Mouse (Mus musculus) C3H10T1/2 (cell line): Measurements from ENCODE around the gene Tmem94. TPM values are rescaled to one million over a fixed set of nuclear protein-coding genes. Genes with fewer than 3 reads are reported as not detected.

Source experiments
- polyA plus RNA-seq, 2 experiments: library from polyadenylated mRNA; unstranded; fragments of >200 nt; fragmentation: generic; extraction: Trizol; gene quantifications; one replicate each; pipeline ENCODE4 v1.2.1; 2012; ENCODE audit warnings: missing spikeins in 2 of 2

Gene Tmem94
- 10 to 100 TPM in 1 of 2 experiments, 1 to 10 TPM in 1; 9.5 to 37.3 TPM for polyA plus RNA-seq

DNA sequence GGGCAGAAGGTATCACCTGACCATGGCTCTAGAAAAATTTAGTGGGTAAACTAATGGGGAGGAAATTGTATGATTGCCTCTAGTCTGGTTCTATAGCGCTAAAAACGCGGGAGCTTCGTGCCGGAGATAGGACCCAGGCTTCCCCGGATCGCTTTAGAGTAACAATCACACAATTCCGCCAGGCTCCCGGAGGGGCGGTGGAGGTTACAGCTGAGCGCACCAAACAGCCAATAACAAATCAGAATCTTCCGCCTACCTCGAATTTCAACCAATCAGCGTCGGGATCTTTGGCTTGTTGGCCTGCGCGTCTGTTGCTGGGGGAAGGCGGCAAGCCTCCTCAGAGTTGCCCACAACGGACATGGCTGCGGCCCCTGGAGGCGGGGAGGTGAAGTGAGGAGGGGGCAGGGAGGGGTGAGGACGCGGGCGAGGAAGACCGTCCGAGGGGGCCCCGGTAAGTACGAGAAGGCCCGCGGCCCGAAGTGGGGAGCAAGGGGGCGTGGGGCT lies at the start of gene Tmem94:
TSS of gene Tmem94 (plus strand) at position 331 of the 504 bp plus-strand sequence.

DNA sequence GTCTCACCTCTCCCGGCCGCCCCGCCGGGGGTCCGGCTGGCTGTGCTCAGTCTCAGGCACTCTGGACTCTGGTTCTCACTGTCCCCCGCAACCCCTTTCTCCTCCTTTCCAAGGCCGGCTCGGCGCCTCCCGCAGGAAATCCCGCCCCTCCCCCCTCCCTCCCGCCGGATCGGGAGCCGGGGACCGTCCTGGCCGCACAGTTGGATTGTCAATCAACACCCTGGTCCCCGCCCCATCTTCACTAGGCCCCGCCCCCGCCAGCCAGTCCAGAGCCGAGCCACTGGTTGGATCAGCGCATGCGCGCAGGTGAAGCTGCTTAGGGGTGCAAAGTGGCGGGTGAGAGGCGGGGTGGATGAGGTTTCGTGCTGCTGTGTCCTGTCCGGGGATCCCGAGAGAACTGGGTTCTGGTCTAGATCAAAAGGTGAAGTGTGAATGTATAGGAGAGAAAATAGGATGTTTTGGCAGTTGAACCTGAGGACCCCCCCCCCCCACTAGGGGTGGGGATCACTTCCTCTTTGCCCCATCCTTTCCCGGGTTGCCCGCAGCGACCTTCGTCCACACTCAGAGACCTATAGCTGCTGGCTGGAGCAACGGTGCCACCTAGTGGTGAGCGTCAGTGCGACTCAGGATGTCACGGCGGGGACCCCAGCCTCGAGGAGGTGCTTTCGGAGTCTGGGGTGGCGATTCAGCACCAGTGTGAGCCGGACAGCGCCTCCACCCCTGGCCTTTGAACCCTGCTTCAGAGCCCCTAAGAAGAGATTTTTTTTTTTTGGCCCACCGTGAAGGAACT lies 48.5 kb downstream of the Tmem94 start, which contains the start of gene Caskin2:
TSS of gene Caskin2 (minus strand) at position 133 of the 790 bp plus-strand sequence.

DNA sequence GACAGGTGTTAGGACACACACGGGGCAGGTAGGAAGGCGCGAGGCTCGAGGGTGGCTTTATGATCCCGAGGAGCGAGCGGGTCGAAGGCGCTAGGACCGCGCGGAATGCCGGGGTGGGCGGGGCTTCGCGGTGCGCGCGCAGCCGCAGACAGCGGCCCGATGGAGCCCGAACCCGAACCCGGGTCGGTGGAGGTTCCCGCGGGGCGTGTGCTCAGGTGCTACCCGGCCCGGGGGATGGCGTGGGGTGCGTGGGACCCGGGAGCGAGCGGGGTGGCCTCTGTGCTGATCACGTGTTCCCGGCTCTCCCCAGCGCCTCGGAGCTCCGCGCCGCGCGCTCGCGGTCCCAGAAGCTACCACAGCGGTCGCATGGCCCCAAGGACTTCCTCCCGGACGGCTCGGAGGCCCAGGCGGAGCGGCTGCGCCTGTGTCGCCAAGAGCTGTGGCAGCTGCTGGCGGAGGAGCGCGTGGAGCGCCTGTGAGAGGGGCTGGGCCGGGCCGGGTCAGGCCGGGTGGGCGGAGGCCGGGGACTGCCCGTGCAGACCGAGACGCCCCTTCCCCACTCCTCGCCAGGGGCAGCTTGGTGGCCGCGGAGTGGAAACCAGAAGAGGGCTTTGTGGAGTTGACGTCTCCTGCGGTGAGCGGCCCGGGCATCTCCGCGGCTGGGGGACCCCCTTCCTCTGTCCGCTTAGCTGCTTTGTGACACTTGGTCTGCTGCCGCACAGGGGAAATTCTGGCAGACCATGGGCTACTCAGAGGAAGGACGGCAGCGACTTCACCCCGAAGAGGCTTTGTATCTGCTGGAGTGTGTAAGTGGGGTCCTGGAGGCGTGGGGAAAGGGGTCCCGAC lies 49.6 kb downstream of the Tmem94 start, which contains the start of gene Tsen54:
TSS of gene Tsen54 (plus strand) at position 120 of the 846 bp plus-strand sequence.

DNA sequence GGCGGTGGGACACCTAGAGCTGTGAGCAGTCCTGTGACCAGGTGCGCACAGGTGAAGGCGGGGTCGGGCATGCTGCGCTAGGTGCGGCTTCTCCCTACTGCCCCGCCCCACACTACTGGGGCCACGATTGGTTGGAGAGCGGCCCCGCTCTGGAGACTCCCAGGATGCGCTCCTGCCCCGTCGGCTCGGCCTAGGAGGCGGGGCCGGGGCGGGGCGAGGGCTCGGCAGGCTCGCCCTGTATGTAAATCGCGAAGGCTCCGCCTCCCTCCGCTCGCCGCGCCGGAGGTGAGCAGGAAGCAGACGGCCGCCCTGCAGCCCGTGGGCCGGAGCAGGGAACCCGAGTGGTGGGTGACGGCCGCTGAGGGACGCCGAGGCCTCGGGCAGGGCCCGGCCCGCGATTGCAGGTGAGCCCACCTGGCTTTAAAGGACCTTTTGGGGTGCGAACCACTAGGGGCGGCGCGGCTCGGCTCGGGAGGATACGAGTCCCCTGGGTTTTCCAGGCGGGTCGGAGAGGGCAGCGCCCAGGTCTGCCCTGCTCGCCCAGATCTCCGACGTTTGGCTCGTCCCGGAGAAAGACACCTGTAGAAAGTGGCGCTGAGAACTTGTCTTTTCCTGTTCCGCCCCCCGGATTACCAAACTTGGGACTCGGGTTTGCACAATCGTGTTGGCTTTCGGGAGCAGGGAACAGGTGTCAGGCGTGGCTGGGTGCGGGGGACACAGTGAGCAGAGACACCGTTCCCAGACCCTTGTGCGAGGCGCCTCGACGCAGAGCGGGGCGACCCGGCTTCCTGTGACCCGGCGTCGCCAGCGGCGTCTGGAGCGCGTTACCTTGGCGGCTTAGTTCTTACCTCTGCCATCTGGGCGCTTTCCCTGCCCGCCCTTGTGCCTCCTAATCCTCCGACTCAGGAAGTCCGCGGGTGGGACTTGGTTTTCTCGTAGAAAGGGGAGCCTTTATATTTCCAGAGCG lies 58.8 kb downstream of the Tmem94 start, which contains the start of gene Llgl2:
TSS of gene Llgl2 (plus strand) at position 276 of the 967 bp plus-strand sequence.

Other genes with a start within 250 kb of the Tmem94 start
- gene Sumo2, start 229.2 kb upstream of the Tmem94 start, polyA plus RNA-seq = 100 to 1,000 TPM; 150 to 340 TPM
- 100 to 1,000 TPM in 1 of 2 experiments, 10 to 100 TPM in 1; 90.3 to 107 TPM for gene Nup85, start 201.0 kb upstream of the Tmem94 start, polyA plus RNA-seq
- 100 to 1,000 TPM in 1 of 2 experiments, 10 to 100 TPM in 1; 71.5 to 141 TPM for gene Mrps7, start 161.5 kb upstream of the Tmem94 start, polyA plus RNA-seq
- 10 to 100 TPM in 1 of 2 experiments, 1 to 10 TPM in 1; 6.0 to 15.0 TPM for gene Gga3, start 161.4 kb upstream of the Tmem94 start, polyA plus RNA-seq
- 10 to 100 TPM; 13.3 to 37.6 TPM for gene Mif4gd, start 152.5 kb upstream of the Tmem94 start, polyA plus RNA-seq
- gene Slc25a19, start 137.1 kb upstream of the Tmem94 start, polyA plus RNA-seq = 10 to 100 TPM; 13.5 to 18.8 TPM
- gene Grb2, start 56.8 kb upstream of the Tmem94 start, polyA plus RNA-seq = 10 to 100 TPM; 26.7 to 56.0 TPM
- 10 to 100 TPM in 1 of 2 experiments, 1 to 10 TPM in 1; 6.7 to 23.7 TPM for gene Caskin2, start 48.2 kb downstream of the Tmem94 start, polyA plus RNA-seq
- gene Tsen54, start 49.3 kb downstream of the Tmem94 start, polyA plus RNA-seq = 10 to 100 TPM; 29.4 to 37.0 TPM
- gene Llgl2, start 58.6 kb downstream of the Tmem94 start, polyA plus RNA-seq = 1 to 10 TPM; 2.5 to 5.7 TPM
- under 1 TPM in 1 of 2 experiments, not detected in 1; 0.01 TPM for gene Myo15b, start 93.0 kb downstream of the Tmem94 start, polyA plus RNA-seq
- gene Smim5, start 134.5 kb downstream of the Tmem94 start, polyA plus RNA-seq = 1 to 10 TPM in 1 of 2 experiments, under 1 TPM in 1; 0.22 to 3.3 TPM
- under 1 TPM in 1 of 2 experiments, not detected in 1; 0.59 TPM for gene Smim6, start 146.6 kb downstream of the Tmem94 start, polyA plus RNA-seq
- gene Sap30bp, start 167.8 kb downstream of the Tmem94 start, polyA plus RNA-seq = 10 to 100 TPM; 45.5 to 82.8 TPM
- gene Recql5, start 168.0 kb downstream of the Tmem94 start, polyA plus RNA-seq = 10 to 100 TPM in 1 of 2 experiments, 1 to 10 TPM in 1; 8.6 to 17.7 TPM
- 1 to 10 TPM in 1 of 2 experiments, under 1 TPM in 1; 0.50 to 5.1 TPM for gene Itgb4, start 209.3 kb downstream of the Tmem94 start, polyA plus RNA-seq
- gene Galk1, start 247.3 kb downstream of the Tmem94 start, polyA plus RNA-seq = 100 to 1,000 TPM; 149 to 512 TPM